Comparison of ENCODE assay signal across 8 mouse cellular contexts in genomic region chr9:40397036-40397435, GRCm38 (mm10).
A peak's percentile ranks its signal among the peaks of the same experiment; 100 is the strongest.
DNase-seq lines count a peak whose midpoint lies in the region; ATAC-seq and TF ChIP-seq lines count a peak whose summit lies in the region.

No protein-coding gene starts in this region.

- H3K36me3 ChIP-seq in lung, embryonic 15.5 days: no peaks in the 10 kb centered on the region

- DNase-seq in 3134 (ENCODE audit: extremely low read depth, insufficient read length, low spot score) (peak; percentile 36), NIH3T3 (ENCODE audit: low read depth) (peak; percentile 13)
- peak; percentile 18 to 48 for DNase-seq in heart, postnatal 14 days
- peak; percentile 76 to 81 for DNase-seq in layer of hippocampus, adult 8-10 months (ENCODE audit: low spot score in 2 of 2)
- DNase-seq in thymus, postnatal 4 days: peak; percentile 79

- TF ChIP-seq POLR2A in embryonic fibroblast, embryonic 13.5 days (IDR thresholded peaks at IDR 0.05; ENCODE audit: low read depth, low read length): no peak

- 26% methylated on average over 2 of the region's 2 CpGs for WGBS in lung, embryonic 15.5 days

- no peak overlapping the region for H3K9ac ChIP-seq in lung, embryonic 15.5 days

- no peaks in the 10 kb centered on the region for H3K9me3 ChIP-seq in lung, embryonic 15.5 days

- intact Hi-C loops in heart, postnatal 14 days (cut with DNase I): loop anchor here (10.0 kb wide), 1 partner anchor 172 kb away; no protein-coding TSS in a partner anchor

- H3K27me3 ChIP-seq in lung, embryonic 15.5 days: no peaks in the 10 kb centered on the region

- H3K4me1 ChIP-seq in embryonic fibroblast, embryonic 13.5 days (ENCODE audit: control insufficient read depth, insufficient read depth, low read length): 0 out of 2 replicates have a peak, but pooled peaks cover 2% of the 10 kb centered on the region
- peaks cover 7% of the 10 kb centered on the region for H3K4me1 ChIP-seq in lung, embryonic 15.5 days

- H3K4me2 ChIP-seq in lung, embryonic 15.5 days: peak overlapping the region; percentile 29; the same call in 1 of the 2 replicates

- ATAC-seq in lung, embryonic 15.5 days (ENCODE audit: borderline replicate concordance, extremely low read depth, low FRiP score, low TSS enrichment): no peak; the same call in 1 of the 2 replicates
- peak; percentile 78 for ATAC-seq in neutrophil, adult 5-6 weeks (ENCODE audit: extremely low read depth, insufficient number of reproducible peaks, low FRiP score, poor library complexity, severe bottlenecking)

- peak overlapping the region; percentile 15 for H3K4me3 ChIP-seq in embryonic fibroblast, embryonic 13.5 days (ENCODE audit: insufficient read depth, low read length)
- H3K4me3 ChIP-seq in lung, embryonic 15.5 days: peak overlapping the region; percentile 8

- no peak overlapping the region for H3K27ac ChIP-seq in embryonic fibroblast, embryonic 13.5 days (ENCODE audit: insufficient read depth, low read length)
- H3K27ac ChIP-seq in lung, embryonic 15.5 days: no peak overlapping the region

- no peak for TF ChIP-seq CTCF in embryonic fibroblast, embryonic 13.5 days (IDR thresholded peaks at IDR 0.05; ENCODE audit: borderline replicate concordance, insufficient read depth, low read length)

Comparison
In these comparisons a context has a peak if more than half of its experiments do, and no peak if none do; other contexts are left out.
1. DNase-seq: peak in every context shown above with its lines; median percentile 79 in thymus, postnatal 4 days; 78 in layer of hippocampus, adult 8-10 months; 36 in 3134; 33 in heart, postnatal 14 days; 13 in NIH3T3.